Mouse (Mus musculus) gastrocnemius, adult 2 months (tissue): ENCODE data around the gene Plxnb2. TPM values are rescaled to one million over a fixed set of nuclear protein-coding genes. Genes with fewer than 3 reads are reported as not detected.

Source experiments
- DNase-seq: peaks from one replicate; pipeline ENCODE4 v3.0.0; 2022
- H3K27ac ChIP-seq: fragments of 200-600 bp; 2 replicates; pipeline ENCODE4 v1.8.1; 2022; ENCODE audit warnings: mild to moderate bottlenecking
- H3K4me3 ChIP-seq: fragments of 200-600 bp; 2 replicates; pipeline ENCODE4 v1.8.1; 2022; ENCODE audit warnings: mild to moderate bottlenecking, moderate library complexity
- CTCF ChIP-seq: fragments of 200-600 bp; IDR thresholded peaks from 2 replicates; pipeline ENCODE4 v1.8.1; 2022; ENCODE audit warnings: antibody characterized with exemption, mild to moderate bottlenecking, moderate library complexity
- intact Hi-C: fragments of 180-260 bp; cut with DNase I; formaldehyde crosslinking; loops from one replicate; pipeline ENCODE4 v1.15.1; 2025
- total RNA-seq, 2 experiments: library from RNA; stranded (reverse); gene quantifications; 2 replicates each; pipeline ENCODE4 v1.2.3; 2021

The Plxnb2 gene
- total RNA-seq, 2 experiments from 2014 or later, result 8.3 to 8.7 TPM

GRCm38 (mm10) chr15:89145813-89146350 is 34.7 kb downstream of the Plxnb2 start:
- Histone ChIP-seq H3K4me3 (no peak overlapping the region), H3K27ac (no peak overlapping the region)
- DNase-seq, result no peak
- no peak for TF ChIP-seq CTCF
- intact Hi-C loops, result no loop called here

DNA sequence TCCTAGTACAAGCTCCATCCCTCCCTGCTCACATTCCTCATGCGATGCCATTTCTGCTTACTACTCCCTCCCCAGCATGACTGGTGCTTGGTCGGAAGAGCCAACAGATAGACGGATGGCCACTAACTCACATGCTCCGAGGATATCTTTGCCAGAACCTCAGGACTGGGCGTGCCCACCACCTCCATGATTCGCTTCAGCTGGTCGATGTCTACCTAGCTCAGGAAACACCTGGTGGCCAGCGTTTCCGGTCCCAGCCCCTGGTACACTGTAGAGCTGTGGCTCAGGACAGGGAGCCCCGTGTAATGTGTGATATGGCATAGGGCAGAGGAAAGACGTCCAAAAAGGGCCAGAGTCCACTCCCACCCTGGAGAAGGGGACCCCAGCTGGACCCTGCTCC is 35.6 kb downstream of the Plxnb2 start:
- intact Hi-C loops, result loop anchor here (5.0 kb wide), 1 partner anchor 52 kb away; the partner anchor contains the start of gene Dennd6b
- DNase-seq, result no peak
- TF ChIP-seq CTCF, result no peak
- Histone ChIP-seq H3K27ac (no peak overlapping the region), H3K4me3 (no peak overlapping the region)

GRCm38 (mm10) chr15:89143134-89143533 is 37.5 kb downstream of the Plxnb2 start:
- no peak overlapping the region for H3K4me3 ChIP-seq
- no peak for TF ChIP-seq CTCF
- intact Hi-C loops, result loop anchor here (5.0 kb wide), 1 partner anchor 54 kb away; the partner anchor contains the start of gene Dennd6b

GRCm38 (mm10) chr15:89141905-89142304 is 38.7 kb downstream of the Plxnb2 start:
- Histone ChIP-seq H3K4me3 (peak overlapping the region; percentile 18; the same call in 1 of the 2 replicates), H3K27ac (peak overlapping the region; percentile 99)
- TF ChIP-seq CTCF, result no peak

More at GRCm38 (mm10) chr15:89143134-89143533, 37.5 kb downstream of the Plxnb2 start:
- H3K27ac ChIP-seq, result no peak overlapping the region
- DNase-seq, result no peak

DNA sequence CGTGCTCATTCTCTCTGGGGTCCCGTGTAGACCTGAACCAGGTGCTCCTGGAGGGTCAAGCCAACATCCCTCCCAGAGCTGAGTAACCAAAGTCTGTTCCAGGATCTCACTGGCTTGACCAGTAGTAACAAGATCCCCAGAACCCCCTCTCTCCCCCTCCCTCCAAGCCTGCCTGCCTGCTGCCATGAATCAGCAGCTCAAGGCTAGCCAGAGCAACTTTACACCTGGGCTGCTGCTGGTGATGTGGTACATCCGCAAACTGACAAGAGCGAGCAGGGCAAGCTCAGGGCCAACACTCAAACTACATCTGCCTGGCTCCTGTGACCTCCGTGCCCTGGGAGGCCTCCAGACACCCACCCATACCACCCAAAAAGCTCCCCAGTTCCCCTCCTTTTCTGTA is 39.1 kb downstream of the Plxnb2 start:
- Histone ChIP-seq H3K27ac (peak overlapping the region; percentile 99), H3K4me3 (peak overlapping the region; percentile 96)
- intact Hi-C loops, result loop anchor here (5.0 kb wide), 1 partner anchor 56 kb away; the partner anchor contains the start of gene Dennd6b
- peak; percentile 73 for DNase-seq
- TF ChIP-seq CTCF, result no peak

More at GRCm38 (mm10) chr15:89141905-89142304, 38.7 kb downstream of the Plxnb2 start:
- intact Hi-C loops, result loop anchor here (5.0 kb wide), 1 partner anchor 55 kb away; the partner anchor contains the start of gene Dennd6b
- no peak for DNase-seq

DNA sequence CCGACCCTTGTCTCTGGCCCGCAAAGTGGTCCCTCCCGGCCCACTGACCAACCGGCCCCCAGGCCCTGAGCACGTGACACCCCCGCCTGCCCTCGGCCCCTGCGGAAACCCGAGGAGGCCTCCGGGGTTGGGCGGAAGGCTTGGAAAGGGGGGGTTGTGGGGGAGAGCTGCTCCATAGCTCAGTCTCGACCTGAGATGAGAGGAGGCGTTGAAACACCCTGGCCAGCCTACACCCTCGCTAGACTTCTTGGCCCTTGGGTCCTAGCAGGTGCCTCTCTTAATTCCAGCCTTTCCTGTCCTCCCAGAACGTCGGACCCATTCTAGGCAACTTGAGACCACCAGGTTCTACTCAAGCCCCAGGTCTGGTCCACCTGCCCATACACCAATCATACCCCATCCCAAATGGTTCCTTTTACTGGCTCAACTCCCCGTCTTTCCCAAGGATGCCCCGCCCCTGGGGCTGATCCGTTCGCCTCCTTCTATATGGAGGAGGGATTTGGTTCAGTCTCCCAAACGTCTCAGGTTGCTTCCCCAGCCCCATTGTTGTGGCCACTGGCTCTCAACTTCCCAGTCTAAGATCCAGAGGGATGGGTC is 39.8 kb downstream of the Plxnb2 start, which contains the start of gene Mapk12:
TSS of gene Mapk12 (minus strand) at position 45 of the 594 bp plus-strand sequence.
- intact Hi-C loops, result loop anchor here (5.0 kb wide), 1 partner anchor 57 kb away; the partner anchor contains the start of gene Dennd6b
- no peak for TF ChIP-seq CTCF
- H3K27ac ChIP-seq, result peak within 1 kb of the TSS; percentile 99
- H3K4me3 ChIP-seq, result peak within 1 kb of the TSS; percentile 96
- peak; percentile 93 for DNase-seq

DNA sequence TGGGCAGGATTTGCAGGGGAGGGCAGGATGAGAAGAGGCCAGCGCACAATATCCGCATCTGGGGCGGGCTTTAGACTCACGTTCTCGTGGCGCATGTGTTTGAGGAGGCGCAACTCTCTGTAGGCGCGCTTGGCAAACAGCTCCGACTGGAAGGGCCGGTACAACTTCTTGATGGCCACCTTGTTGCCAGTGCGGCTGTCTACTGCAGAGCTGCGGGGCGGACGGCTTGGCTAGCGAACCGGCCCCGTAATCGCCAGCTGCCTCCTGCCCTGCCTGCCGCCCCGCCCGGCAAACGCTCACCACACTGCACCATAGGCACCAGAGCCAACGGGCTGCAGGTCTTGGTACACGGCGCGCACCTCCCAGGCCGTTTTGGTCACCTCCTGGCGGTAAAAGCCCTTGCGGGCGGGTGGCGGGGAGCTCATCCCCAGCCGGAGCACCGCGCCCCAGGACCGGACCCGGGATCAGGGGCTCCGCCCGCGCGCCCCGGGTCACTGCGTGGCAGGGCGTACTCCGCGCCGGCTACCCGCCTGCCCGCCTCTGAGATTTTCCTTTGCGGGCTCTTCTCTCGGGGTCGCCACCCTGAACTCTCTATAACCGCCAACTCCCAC is 40.4 kb downstream of the Plxnb2 start:
- peak; percentile 2; the same call in 1 of the 2 replicates for TF ChIP-seq CTCF
- Histone ChIP-seq H3K27ac (peak overlapping the region; percentile 99), H3K4me3 (peak overlapping the region; percentile 96)
- peak; percentile 84 for DNase-seq
- intact Hi-C loops, result loop anchor here (5.0 kb wide), 1 partner anchor 57 kb away; the partner anchor contains the start of gene Dennd6b

GRCm38 (mm10) chr15:89138531-89138930 is 42.1 kb downstream of the Plxnb2 start:
- peak overlapping the region; percentile 99 for H3K27ac ChIP-seq
- intact Hi-C loops, result no loop called here
- H3K4me3 ChIP-seq, result peak overlapping the region; percentile 96
- no peak for TF ChIP-seq CTCF
- DNase-seq, result no peak

GRCm38 (mm10) chr15:89138046-89138405 is 42.6 kb downstream of the Plxnb2 start:
- peak overlapping the region; percentile 99 for H3K27ac ChIP-seq
- intact Hi-C loops, result no loop called here
- no peak for TF ChIP-seq CTCF
- DNase-seq, result no peak
- peak overlapping the region; percentile 96 for H3K4me3 ChIP-seq

DNA sequence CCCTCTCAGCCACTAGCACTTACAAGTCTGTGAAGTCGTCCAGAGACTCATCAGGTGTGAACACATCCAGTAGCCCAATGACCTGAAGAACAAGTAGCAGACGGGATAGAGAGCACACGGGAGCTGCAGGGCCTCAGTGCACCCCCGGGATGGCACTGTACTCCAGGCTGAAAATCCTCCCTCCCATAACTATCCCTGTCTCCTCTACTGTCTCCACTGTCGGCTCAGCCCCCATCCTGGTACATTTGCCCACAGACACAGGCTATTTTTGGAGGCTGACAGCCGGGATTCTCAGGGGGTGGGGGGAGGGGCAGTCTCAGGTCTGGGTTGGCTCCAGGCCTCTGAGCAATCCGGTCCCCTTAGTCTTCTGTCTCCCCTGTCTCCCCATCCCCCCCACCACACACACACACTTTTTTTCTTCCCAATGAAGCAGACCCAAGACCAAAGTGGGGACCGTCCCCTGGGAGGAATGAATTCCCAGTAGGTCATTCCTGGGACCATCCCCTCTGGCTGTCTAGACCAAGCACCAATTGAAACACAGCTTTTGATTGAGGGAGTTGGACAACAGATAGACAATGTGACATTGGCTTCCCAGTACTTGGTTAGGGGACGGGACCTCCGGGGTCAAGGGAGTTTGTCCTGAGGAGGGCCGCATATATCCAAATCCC is 43.1 kb downstream of the Plxnb2 start:
- intact Hi-C loops, result no loop called here
- peak; percentile 67 for DNase-seq
- peak; percentile 17; the same call in 1 of the 2 replicates for TF ChIP-seq CTCF
- Histone ChIP-seq H3K4me3 (peak overlapping the region; percentile 96), H3K27ac (peak overlapping the region; percentile 99)

GRCm38 (mm10) chr15:89136461-89137155 is 44.0 kb downstream of the Plxnb2 start:
- Histone ChIP-seq H3K4me3 (peak overlapping the region; percentile 96), H3K27ac (peak overlapping the region; percentile 99)
- TF ChIP-seq CTCF, result no peak
- DNase-seq, result no peak
- intact Hi-C loops, result no loop called here

DNA sequence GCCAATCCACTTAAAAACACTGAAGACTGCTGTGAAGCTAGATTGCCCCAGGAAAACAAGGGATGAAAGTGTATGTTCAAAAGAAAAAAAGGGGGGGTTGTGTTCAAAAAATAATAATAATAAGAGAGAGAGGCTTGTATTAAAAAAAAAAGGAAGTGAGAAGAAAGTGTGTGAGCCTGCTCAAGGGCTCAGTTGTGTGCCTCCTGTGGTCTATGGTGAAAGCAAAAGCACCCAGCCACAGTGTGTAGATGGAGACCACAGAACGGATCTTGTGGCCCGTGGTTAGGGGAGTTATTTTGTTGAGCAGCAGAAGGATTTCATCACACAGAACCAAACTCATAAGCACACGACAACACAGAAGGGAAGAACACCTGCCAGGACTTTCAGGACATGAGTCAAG is 49.3 kb downstream of the Plxnb2 start:
- TF ChIP-seq CTCF, result no peak
- Histone ChIP-seq H3K27ac (no peak overlapping the region), H3K4me3 (no peak overlapping the region)
- intact Hi-C loops, result no loop called here
- no peak for DNase-seq
